Mouse (Mus musculus) megakaryocyte, embryonic 14.5 days (primary cell): Measurements from ENCODE around the gene Drap1.

ENCODE experiments used
- FLI1 ChIP-seq: IDR thresholded peaks from 2 replicates; pipeline ENCODE4 v1.6.1; 2012; ENCODE audit warnings: low read length, inconsistent platforms, mixed read lengths
- GATA1 ChIP-seq: IDR thresholded peaks from 3 replicates; pipeline ENCODE4 v1.6.1; 2012; ENCODE audit warnings: mixed read lengths, low read length, inconsistent platforms, borderline replicate concordance

GRCm38 (mm10) chr19:5389647-5390046 is 35.1 kb downstream of the Drap1 start:
- TF ChIP-seq GATA1 (no peak), FLI1 (no peak)
